Mouse (Mus musculus): ENCODE measurements around the gene Pyroxd2. TPM values are rescaled to one million over a fixed set of nuclear protein-coding genes. Genes with fewer than 3 reads are reported as not detected.
"Not testable (repeated sequence)": the region's sequence is repeated elsewhere in the genome, so short reads cannot be mapped to it uniquely, and the experiment has no call there.

The Pyroxd2 gene
- total and polyA plus RNA-seq, 2 experiments from 2014 or later, result 1.9 to 2.6 TPM

DNA sequence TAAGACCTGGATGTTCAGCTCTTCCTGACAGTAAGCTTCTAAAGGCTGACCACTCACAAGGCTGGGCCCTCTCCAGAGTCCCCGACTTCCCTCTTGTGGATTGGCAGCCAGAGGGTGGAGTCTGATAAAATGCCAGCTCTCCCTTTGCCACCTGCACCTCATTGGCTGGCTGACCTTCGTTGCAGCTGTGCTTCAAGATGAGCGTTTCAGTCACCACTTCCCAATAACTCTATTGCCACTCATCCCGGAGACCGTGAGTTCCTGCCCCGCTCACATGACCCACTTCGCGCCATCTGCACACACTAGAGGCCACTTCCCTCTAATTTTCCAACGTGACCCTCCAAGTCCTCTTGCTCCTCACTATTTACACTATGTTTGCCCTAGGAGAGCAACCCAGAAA is 38.8 kb downstream of the Pyroxd2 start:
- no peaks in the 10 kb centered on the region; the same call in 1 of the 2 replicates for H3K4me1 ChIP-seq (ENCODE audit: insufficient read depth, low read length)
- no peaks in the 10 kb centered on the region for H3K36me3 ChIP-seq (ENCODE audit: insufficient read depth, low read length)
- DNase-seq (ENCODE audit: low spot score), result no peak
- no peak overlapping the region for H3K27ac ChIP-seq
- no peaks in the 10 kb centered on the region for H3K27me3 ChIP-seq (ENCODE audit: insufficient read depth, low read length)
- TF ChIP-seq CTCF (IDR thresholded peaks at IDR 0.05; ENCODE audit: low read depth), result no peak
- ATAC-seq, result no peak
- H3K4me3 ChIP-seq (ENCODE audit: low read length), result no peak overlapping the region
- no peaks in the 10 kb centered on the region for H3K9me3 ChIP-seq (ENCODE audit: low read length)
- no peak overlapping the region for H3K9ac ChIP-seq (replicated peaks; ENCODE audit: low read length)
- 79% methylated on average over 9 of the region's 9 CpGs for WGBS
- no peak overlapping the region for H3K4me2 ChIP-seq (ENCODE audit: low read depth, low read length)

DNA sequence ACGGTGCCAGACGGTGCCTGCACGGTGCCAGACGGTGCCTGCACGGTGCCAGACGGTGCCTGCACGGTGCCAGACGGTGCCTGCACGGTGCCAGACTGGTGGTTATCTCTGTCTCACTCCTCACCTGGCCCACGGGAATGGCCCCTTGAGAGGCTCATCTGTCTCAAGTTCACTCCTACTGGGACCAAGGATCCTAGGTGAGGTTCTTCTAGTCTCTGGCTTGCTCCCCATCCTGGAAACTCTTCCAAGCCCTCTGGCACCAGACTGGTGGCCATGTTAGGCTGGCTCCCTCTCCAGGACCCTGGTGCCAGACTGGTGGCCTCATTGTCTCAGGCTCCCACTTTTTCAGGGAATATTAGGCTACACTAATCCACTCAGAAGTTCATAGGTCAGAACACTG is 53.1 kb downstream of the Pyroxd2 start:
- no peak overlapping the region for H3K4me3 ChIP-seq (ENCODE audit: low read length)
- ATAC-seq, result no peak
- H3K36me3 ChIP-seq (ENCODE audit: insufficient read depth, low read length), result no peaks in the 10 kb centered on the region
- no peak overlapping the region for H3K9ac ChIP-seq (replicated peaks; ENCODE audit: low read length)
- no peaks in the 10 kb centered on the region for H3K4me1 ChIP-seq (ENCODE audit: insufficient read depth, low read length)
- DNase-seq (ENCODE audit: low spot score), result no peak
- WGBS, result 78% methylated on average over 6 of the region's 10 CpGs
- TF ChIP-seq CTCF (IDR thresholded peaks at IDR 0.05; ENCODE audit: low read depth), result no peak
- no peaks in the 10 kb centered on the region for H3K27me3 ChIP-seq (ENCODE audit: insufficient read depth, low read length)
- no peak overlapping the region for H3K4me2 ChIP-seq (ENCODE audit: low read depth, low read length)
- H3K9me3 ChIP-seq (ENCODE audit: low read length), result no peaks in the 10 kb centered on the region
- no peak overlapping the region for H3K27ac ChIP-seq

DNA sequence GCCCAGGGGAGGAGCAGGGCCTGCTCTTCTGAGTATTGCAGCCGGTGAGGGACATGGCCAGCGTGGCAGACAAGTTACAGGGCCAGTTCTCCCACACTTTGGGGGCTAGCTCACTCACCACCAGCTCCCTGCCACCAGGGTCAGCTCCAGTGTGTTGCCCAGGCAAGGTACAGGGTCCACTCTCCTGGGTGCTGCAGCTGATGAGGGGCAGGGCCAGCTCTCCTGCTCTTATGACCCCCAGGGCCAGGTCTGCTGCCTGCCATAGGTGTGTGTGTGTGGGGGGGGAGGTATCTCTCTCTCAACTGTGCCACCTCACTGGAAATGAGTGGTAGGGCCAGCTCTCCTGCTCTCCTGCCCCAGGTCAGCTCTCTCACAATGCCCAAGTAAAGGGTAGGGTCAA is 54.0 kb downstream of the Pyroxd2 start:
- DNase-seq (ENCODE audit: low spot score) (no peak), ATAC-seq (no peak)
- H3K27me3 ChIP-seq (ENCODE audit: insufficient read depth, low read length), result no peaks in the 10 kb centered on the region
- WGBS, result 60% methylated on average over 2 of the region's 2 CpGs
- no peaks in the 10 kb centered on the region for H3K4me1 ChIP-seq (ENCODE audit: insufficient read depth, low read length)
- no peak overlapping the region for H3K4me2 ChIP-seq (ENCODE audit: low read depth, low read length)
- no peak for TF ChIP-seq CTCF (IDR thresholded peaks at IDR 0.05; ENCODE audit: low read depth)
- H3K9me3 ChIP-seq (ENCODE audit: low read length), result no peaks in the 10 kb centered on the region
- H3K4me3 ChIP-seq (ENCODE audit: low read length), result no peak overlapping the region
- H3K36me3 ChIP-seq (ENCODE audit: insufficient read depth, low read length), result no peaks in the 10 kb centered on the region
- no peak overlapping the region for H3K9ac ChIP-seq (replicated peaks; ENCODE audit: low read length)
- no peak overlapping the region for H3K27ac ChIP-seq

DNA sequence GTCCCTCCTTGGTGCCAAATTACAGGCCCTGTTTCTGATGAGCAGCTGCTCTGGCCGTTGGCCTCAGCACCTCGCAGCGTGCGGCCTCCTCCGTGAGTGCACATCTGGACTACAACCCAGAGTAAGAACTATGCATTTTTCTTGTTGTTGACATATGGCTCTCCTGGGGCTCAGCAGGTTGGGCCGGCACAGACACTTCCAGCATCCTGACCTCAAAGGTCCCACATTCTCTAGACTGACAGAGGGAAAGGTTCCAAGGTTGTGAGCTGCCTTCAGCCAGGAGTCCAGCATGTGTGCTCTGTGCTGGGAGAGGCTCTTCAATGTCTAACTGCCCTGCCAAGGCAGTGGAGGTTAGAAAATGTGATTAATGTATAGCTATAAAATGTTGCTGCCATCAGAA is 55.2 kb downstream of the Pyroxd2 start:
- H3K4me2 ChIP-seq (ENCODE audit: low read depth, low read length), result no peak overlapping the region
- ATAC-seq (no peak), DNase-seq (ENCODE audit: low spot score) (no peak)
- H3K27me3 ChIP-seq (ENCODE audit: insufficient read depth, low read length), result no peaks in the 10 kb centered on the region
- H3K9me3 ChIP-seq (ENCODE audit: low read length), result no peaks in the 10 kb centered on the region
- H3K36me3 ChIP-seq (ENCODE audit: insufficient read depth, low read length), result no peaks in the 10 kb centered on the region
- H3K4me1 ChIP-seq (ENCODE audit: insufficient read depth, low read length), result no peaks in the 10 kb centered on the region
- no peak overlapping the region for H3K27ac ChIP-seq
- no peak for TF ChIP-seq CTCF (IDR thresholded peaks at IDR 0.05; ENCODE audit: low read depth)
- H3K9ac ChIP-seq (replicated peaks; ENCODE audit: low read length), result no peak overlapping the region
- WGBS, result 65% methylated on average over 6 of the region's 6 CpGs
- H3K4me3 ChIP-seq (ENCODE audit: low read length), result no peak overlapping the region

DNA sequence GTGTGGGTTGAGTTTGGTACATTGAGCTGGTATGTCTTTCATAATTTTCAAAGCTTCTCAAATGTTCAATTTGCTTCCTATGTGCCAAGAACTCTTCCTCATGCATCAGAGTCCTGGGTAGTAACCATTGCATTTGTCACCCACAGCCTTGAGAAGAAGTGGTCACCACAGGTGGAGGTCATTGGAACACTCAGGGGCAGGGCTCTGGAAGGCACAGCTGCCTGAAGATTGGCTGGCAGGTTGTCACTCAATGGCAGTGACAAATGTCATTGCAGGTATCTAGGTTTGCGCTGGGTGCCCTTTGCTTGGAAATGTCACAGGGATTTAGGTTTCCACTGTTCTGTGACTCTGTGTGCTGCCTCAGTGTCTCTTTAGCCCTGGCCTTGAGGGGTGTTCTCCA is 62.3 kb downstream of the Pyroxd2 start:
- ATAC-seq (no peak), DNase-seq (ENCODE audit: low spot score) (no peak)
- no peaks in the 10 kb centered on the region for H3K27me3 ChIP-seq (ENCODE audit: insufficient read depth, low read length)
- no peaks in the 10 kb centered on the region for H3K4me1 ChIP-seq (ENCODE audit: insufficient read depth, low read length)
- H3K9me3 ChIP-seq (ENCODE audit: low read length), result no peaks in the 10 kb centered on the region
- no peak overlapping the region for H3K4me3 ChIP-seq (ENCODE audit: low read length)
- no peak overlapping the region for H3K9ac ChIP-seq (replicated peaks; ENCODE audit: low read length)
- no peak overlapping the region for H3K4me2 ChIP-seq (ENCODE audit: low read depth, low read length)
- no peaks in the 10 kb centered on the region for H3K36me3 ChIP-seq (ENCODE audit: insufficient read depth, low read length)
- WGBS, result 100% methylated on average over 1 of the region's 1 CpGs
- no peak for TF ChIP-seq CTCF (IDR thresholded peaks at IDR 0.05; ENCODE audit: low read depth)
- no peak overlapping the region for H3K27ac ChIP-seq

DNA sequence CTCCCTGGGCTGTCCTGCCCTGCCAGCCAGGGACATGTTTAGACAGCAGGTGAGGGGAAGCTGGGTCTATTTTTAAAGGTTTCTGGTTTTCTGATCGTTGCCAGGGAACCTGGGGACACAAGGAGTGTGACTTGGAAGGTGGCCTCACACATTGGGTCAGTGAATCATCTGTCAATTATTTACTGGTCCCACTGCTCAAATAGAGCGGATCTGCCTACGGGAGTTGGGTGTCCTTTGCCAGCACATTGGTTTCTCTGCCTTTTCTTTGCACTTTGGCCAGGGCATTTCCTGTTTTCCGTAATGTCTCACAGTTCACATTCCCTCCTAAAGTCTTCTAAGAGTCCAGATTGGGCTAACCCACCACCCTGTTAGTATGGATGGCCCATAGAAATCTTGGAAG is 62.8 kb downstream of the Pyroxd2 start:
- WGBS, result 62% methylated on average over 4 of the region's 4 CpGs
- Histone ChIP-seq H3K4me1 (ENCODE audit: insufficient read depth, low read length) (no peaks in the 10 kb centered on the region), H3K9ac (replicated peaks; ENCODE audit: low read length) (no peak overlapping the region), H3K27me3 (ENCODE audit: insufficient read depth, low read length) (no peaks in the 10 kb centered on the region), H3K4me3 (ENCODE audit: low read length) (no peak overlapping the region), H3K9me3 (ENCODE audit: low read length) (no peaks in the 10 kb centered on the region), H3K27ac (no peak overlapping the region), H3K36me3 (ENCODE audit: insufficient read depth, low read length) (no peaks in the 10 kb centered on the region), H3K4me2 (ENCODE audit: low read depth, low read length) (no peak overlapping the region)
- TF ChIP-seq CTCF (IDR thresholded peaks at IDR 0.05; ENCODE audit: low read depth), result no peak
- ATAC-seq (no peak), DNase-seq (ENCODE audit: low spot score) (no peak)

DNA sequence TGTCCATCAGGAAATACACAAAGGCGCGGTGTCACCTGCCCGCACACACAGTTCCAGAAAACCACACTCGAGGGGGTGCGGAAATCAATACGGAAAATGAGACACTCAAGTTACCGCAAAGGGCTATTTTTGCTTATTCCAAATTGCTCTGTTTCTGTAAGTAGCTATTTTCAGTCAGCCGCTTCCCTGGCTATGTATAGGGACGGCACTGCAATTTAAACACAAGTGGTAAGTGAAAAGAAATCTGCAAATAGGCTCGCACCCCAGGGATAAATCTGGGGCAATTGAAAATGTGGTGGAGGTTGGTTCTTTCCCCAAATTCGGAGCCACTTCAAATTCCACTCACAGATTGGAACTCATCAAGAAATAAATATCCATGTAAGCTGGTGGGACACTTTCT is 63.3 kb downstream of the Pyroxd2 start:
- H3K27me3 ChIP-seq (ENCODE audit: insufficient read depth, low read length), result no peaks in the 10 kb centered on the region
- no peak overlapping the region for H3K9ac ChIP-seq (replicated peaks; ENCODE audit: low read length)
- no peaks in the 10 kb centered on the region for H3K9me3 ChIP-seq (ENCODE audit: low read length)
- ATAC-seq (no peak), DNase-seq (ENCODE audit: low spot score) (no peak)
- WGBS, result 82% methylated on average over 11 of the region's 11 CpGs
- H3K4me3 ChIP-seq (ENCODE audit: low read length), result no peak overlapping the region
- H3K4me2 ChIP-seq (ENCODE audit: low read depth, low read length), result no peak overlapping the region
- H3K4me1 ChIP-seq (ENCODE audit: insufficient read depth, low read length), result no peaks in the 10 kb centered on the region
- no peak for TF ChIP-seq CTCF (IDR thresholded peaks at IDR 0.05; ENCODE audit: low read depth)
- no peak overlapping the region for H3K27ac ChIP-seq
- H3K36me3 ChIP-seq (ENCODE audit: insufficient read depth, low read length), result no peaks in the 10 kb centered on the region

DNA sequence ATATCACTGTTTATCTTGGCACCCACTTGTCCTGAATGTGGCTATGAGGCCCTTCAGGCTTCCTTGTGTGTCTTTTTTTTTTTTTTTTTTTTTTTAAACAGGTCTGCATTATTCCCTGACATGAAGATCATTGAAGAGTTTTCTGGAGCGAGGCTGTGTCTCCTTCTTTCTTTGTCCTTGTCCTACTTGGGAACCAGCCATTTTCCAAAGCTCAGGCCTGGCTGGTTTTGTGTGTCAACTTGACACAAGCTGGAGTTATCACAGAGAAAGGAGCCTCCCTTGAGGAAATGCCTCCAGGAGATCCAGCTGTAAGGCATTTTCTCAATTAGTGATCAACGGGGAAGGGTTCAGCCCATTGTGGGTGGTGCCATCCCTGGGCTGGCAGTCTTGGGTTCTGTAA is 69.8 kb downstream of the Pyroxd2 start:
- not testable (repeated sequence) for H3K4me1 ChIP-seq (ENCODE audit: insufficient read depth, low read length); H3K36me3 ChIP-seq (ENCODE audit: insufficient read depth, low read length); H3K9me3 ChIP-seq (ENCODE audit: low read length); DNase-seq (ENCODE audit: low spot score); H3K4me3 ChIP-seq (ENCODE audit: low read length); H3K27ac ChIP-seq; H3K4me2 ChIP-seq (ENCODE audit: low read depth, low read length); ATAC-seq; H3K9ac ChIP-seq (replicated peaks; ENCODE audit: low read length); H3K27me3 ChIP-seq (ENCODE audit: insufficient read depth, low read length)
- WGBS, result 69% methylated on average over 2 of the region's 2 CpGs

Measured in hindbrain, postnatal 0 days (tissue).